Mouse (Mus musculus) heart, postnatal 10 days (tissue): ENCODE data around the gene Man2a1. TPM values are rescaled to one million over a fixed set of nuclear protein-coding genes. Genes with fewer than 3 reads are reported as not detected.

Experiments
- DNase-seq, 2 experiments: peaks; one replicate each; pipeline ENCODE4 v3.0.0; 2021
- intact Hi-C: fragments of 180-260 bp; cut with DNase I; formaldehyde crosslinking; loops from one replicate; pipeline ENCODE4 v1.15.1; 2025
- total RNA-seq, 2 experiments: library from RNA; stranded (reverse); gene quantifications; 2 replicates each; pipeline ENCODE4 v1.2.3; 2021

Man2a1 gene
- total RNA-seq, 2 experiments from 2014 or later: 27.5 to 35.6 TPM

GRCm38 (mm10) chr17:64685216-64685903, 84.8 kb downstream of the Man2a1 start:
- intact Hi-C loops: no loop called here

DNA sequence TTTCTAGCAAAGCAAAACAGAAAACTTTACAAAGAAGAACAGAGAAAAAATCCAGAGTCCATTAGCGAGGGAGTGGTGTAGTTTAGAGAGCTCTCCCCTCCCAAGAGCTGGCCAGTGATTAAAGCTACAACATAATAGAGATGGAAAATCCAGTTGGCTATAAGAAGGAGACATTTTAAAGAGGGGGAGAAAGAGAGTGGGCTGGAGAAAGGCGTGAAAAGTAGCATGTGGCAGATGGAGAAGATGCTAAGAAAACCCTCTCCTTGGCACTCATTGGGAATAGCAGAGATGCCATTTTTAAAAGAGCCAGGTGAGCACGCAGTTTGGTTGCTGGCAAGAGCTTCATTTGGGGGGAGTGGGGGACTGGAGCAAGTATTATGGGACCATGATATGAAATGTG, 89.1 kb downstream of the Man2a1 start:
- intact Hi-C loops: no loop called here
- no peak for DNase-seq

More at GRCm38 (mm10) chr17:64685216-64685903, 84.8 kb downstream of the Man2a1 start:
- DNase-seq: peak; percentile 77

DNA sequence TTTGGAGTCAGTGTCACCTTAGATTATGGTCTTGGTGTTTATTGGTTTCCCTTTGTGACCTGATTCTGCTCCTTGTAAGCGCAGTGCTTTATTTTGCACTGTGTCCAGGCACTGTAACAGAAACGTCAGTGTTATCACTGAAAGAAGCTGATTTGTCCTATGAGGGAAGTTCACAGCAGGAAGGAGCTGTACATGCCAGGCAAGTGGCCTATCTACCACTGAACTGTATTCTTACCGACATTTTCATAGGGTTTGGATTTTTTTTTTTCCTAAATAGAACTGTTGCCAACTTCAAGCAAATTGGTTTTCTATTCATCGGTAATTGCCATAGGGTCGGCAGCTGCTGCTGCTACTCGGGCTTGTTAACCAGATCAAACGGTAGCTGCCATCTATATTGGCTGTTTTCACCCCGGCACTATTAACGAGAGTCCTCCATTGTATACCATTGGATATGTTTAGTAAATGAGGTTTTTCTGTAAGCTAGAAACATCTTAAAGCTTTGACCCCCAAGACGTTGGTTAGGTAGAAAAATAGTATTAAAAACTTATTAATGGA, 96.8 kb downstream of the Man2a1 start:
- no peak for DNase-seq
- intact Hi-C loops: no loop called here

DNA sequence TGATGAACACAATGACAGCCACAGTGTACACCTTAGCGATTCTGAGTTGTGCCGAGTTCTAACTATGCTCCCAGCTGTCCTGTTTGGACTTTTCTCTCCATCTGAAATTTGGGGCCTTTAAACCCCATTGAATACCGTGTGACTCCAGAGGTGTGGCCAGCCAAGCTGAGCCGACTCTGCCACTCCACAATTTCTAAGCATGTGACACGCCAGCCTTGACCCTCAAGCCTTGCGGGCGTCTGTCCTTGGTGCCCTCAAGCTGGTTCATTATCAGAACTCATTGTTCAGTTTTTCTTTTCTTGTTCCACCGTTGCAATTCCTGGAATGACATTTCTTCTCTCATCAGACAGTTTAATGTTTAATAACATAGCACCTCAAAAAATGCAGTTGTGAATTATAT, 98.0 kb downstream of the Man2a1 start:
- intact Hi-C loops: no loop called here
- no peak for DNase-seq

GRCm38 (mm10) chr17:64703649-64704230, 103.2 kb downstream of the Man2a1 start:
- intact Hi-C loops: no loop called here
- DNase-seq: no peak

DNA sequence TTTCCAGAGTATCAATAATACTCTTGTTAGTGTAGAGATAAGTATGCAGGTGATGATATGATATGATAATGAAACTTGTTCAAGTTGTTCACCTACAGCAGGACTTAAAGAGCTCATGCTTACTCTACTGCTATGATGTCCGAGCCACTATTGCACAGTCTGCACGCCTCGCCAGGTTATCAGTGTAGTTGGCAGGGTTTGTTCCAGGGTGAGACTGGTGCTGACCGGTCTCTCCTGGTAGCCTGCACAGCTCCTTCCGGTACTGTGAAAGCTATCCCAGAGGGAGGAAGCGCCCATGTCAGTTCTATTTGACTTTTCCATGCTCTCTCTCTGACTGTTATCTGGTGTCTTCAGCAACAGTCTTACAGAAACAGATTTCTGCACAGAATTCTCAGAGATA, 107.0 kb downstream of the Man2a1 start:
- peak; percentile 49 to 56 for DNase-seq
- intact Hi-C loops: no loop called here

GRCm38 (mm10) chr17:64716318-64716717, 115.8 kb downstream of the Man2a1 start:
- intact Hi-C loops: loop anchor here (5.0 kb wide), 2 partner anchors 46 to 114 kb away; partner anchors contain the start of gene Man2a1
- peak; percentile 85 to 88 for DNase-seq

DNA sequence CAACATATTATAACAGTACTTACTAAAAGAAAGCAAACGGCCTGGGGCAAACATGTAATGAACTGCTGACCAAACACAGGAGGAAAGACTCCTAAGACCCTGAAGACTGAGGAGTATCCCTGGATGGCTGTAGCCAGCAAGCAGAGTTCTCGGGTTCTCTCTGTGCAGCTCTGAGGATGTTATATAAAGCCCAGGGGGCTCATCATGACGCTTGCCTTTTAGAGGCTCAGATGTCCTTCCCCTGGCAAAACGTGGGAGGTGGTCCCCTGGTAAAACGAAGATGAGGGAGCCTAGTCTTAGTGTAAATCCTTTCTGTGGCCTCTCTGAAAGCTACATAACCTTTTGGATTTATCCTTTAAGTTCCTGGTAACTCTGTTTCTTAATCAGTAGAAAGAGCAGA, 119.2 kb downstream of the Man2a1 start:
- intact Hi-C loops: loop anchor here (5.0 kb wide), 2 partner anchors 43 to 117 kb away; partner anchors contain the start of gene Man2a1

GRCm38 (mm10) chr17:64721112-64721511, 120.6 kb downstream of the Man2a1 start:
- intact Hi-C loops: no loop called here
- DNase-seq: no peak

More for the DNA sequence above, 119.2 kb downstream of the Man2a1 start:
- DNase-seq: no peak

- intact Hi-C loops: no loop called here
These were observed 122.6 kb downstream of the Man2a1 start for GRCm38 (mm10) chr17:64723162-64723561.

GRCm38 (mm10) chr17:64725214-64725613, 124.7 kb downstream of the Man2a1 start:
- intact Hi-C loops: no loop called here
- DNase-seq: no peak

More at GRCm38 (mm10) chr17:64723162-64723561, 122.6 kb downstream of the Man2a1 start:
- no peak for DNase-seq

- no peak for DNase-seq
- intact Hi-C loops: no loop called here
These were observed 125.5 kb downstream of the Man2a1 start for GRCm38 (mm10) chr17:64726032-64726431.

DNA sequence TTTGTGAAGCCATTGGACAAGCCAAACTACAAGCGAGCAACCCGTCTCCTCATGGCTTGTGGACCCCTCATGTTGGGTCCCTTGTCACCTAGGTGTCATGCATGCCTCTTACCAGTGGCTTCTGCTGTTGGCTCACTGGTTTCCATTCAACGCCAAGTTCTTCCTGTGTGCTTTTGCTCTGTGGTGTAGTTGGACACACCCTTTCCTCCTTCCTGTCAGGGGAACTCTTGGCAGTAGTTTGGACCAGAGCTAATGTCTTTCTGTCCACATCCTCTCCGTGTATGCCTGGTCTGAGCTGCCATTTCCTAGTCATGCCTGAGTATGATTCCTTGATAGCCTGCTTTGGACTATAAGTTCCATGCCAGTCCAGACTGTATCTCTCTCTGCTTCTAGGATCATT, 135.0 kb downstream of the Man2a1 start:
- DNase-seq: no peak
- intact Hi-C loops: no loop called here

- intact Hi-C loops: no loop called here
- DNase-seq: no peak
These were observed 137.4 kb downstream of the Man2a1 start for GRCm38 (mm10) chr17:64737918-64738317.

- intact Hi-C loops: no loop called here
These were observed 138.6 kb downstream of the Man2a1 start for GRCm38 (mm10) chr17:64739129-64739528.

GRCm38 (mm10) chr17:64742715-64743605, 142.4 kb downstream of the Man2a1 start:
- intact Hi-C loops: no loop called here
- DNase-seq: no peak

More at GRCm38 (mm10) chr17:64739129-64739528, 138.6 kb downstream of the Man2a1 start:
- DNase-seq: no peak

DNA sequence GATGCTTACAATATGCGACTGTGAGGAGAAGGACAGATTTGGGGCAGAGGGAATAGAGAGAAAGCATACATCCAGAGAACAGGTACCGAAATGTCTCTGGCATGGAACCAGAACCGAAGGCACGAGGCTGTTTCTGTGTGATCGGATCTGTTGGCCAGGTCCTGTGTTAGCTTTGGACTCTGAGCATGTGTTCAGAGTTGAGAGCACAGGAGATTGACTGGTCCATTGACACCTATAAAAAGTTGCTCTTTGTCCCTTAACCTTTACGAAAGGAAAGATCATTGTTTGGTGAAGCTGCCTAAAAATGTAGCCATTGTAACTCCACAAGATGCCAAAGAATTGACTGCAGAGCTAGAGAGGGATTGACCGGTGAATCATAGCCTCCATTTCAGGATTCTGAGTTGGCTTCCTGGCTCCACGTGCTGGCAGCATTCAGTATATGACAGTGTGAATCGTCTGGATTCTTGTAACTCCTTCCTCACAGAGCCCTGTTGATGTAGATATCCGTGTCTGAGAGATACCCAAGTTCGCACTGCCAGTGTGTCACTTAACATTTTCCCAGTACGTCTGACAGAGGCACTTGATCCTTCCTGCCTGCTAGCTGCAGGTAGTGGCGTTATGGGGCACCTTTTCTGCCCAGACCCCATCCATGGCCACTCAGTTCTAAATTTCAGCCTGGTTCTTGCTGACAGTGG, 143.2 kb downstream of the Man2a1 start:
- DNase-seq: no peak
- intact Hi-C loops: no loop called here

DNA sequence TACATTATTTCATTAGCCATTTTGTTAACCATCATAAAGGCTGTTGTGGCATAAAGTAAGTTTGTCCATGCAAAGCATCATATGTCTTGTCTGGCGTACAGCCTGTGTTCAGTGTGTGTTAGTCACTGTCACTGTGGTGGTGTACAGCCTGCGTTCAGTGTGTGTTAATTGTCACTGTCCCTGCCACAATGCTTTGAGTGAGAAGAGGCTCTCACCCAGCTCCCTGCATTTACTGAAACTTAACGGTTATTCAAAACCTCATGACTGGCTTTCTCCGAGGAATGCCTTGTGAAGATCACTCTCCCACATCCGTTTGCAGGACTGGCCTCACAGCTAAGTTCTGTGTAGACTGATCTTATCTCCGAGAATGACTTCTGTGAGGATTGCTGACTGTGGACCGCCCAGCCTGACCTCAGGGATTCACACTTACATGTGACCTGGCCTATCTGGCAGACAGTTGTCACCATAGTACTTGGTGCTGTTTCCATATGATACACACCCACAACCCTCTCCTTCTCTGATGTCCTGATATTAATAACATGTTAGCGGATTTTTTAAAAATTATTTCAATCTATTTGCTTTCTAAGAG, 146.2 kb downstream of the Man2a1 start:
- intact Hi-C loops: no loop called here
- no peak for DNase-seq

DNA sequence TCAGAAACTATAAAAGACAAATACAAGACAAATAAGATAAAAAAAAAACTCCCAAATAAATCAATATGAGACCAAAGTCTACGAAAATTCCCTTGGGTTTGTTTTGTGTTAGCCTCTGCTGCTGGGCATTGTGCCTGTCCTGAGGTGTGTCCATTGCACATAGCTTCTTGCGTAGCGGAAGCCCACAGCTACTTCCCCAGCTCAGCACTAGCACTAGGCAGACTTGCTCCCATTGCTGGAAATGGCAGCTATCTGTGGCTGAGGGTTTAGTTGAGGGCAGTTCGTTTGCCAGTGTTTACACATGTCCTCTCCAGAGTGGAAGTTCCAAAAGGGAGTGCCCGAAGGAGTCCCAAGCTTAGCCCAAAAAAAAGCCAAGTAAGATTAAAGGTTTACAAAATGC, 146.9 kb downstream of the Man2a1 start:
- intact Hi-C loops: no loop called here
- no peak for DNase-seq

GRCm38 (mm10) chr17:64748131-64748530, 147.6 kb downstream of the Man2a1 start:
- intact Hi-C loops: no loop called here
- DNase-seq: peak; percentile 51 to 62
